Comparison of ENCODE assay signal across 19 mouse cellular contexts in the genomic region with DNA sequence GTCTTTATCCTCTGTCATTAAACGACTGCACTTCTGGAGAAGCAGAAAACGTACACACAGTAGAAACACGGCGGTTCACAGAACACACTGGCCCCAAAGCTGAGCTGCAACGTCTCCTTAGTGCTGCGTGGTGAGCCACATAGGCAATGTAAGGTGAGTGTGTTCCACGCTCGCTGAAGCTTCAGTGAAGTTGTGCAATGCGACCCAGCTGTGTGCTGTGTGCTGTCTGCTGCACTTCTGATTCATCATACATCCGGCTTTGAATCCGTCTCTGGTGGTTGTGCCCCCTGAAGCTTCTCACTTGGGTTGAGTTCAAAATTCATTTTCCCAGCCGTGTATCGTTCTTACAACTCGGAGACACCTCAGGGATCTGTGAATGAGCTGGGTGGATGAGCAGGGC.
"Had no signal": no experiment of that assay in that cellular context is flagged by ENCODE, and none has a peak within 500 bp of the region (broad histone marks: within the 10 kb centered on the region; RNA-seq: fewer than 3 reads in every experiment).

No protein-coding gene starts in this region.

- H3K4me3 ChIP-seq: kidney, embryonic 15.5 days; left cerebral cortex, adult 2 months; liver, embryonic 13.5 days; megakaryocyte, embryonic 14.5 days; midbrain, embryonic 10.5 days; midbrain, embryonic 13.5 days; neural tube, embryonic 12.5 days; neural tube, embryonic 15.5 days had no signal

- ATAC-seq: midbrain, embryonic 13.5 days had no signal

- H3K4me2 ChIP-seq: kidney, embryonic 15.5 days; liver, embryonic 13.5 days; midbrain, embryonic 13.5 days; neural tube, embryonic 12.5 days; neural tube, embryonic 15.5 days had no signal

- H3K36me3 ChIP-seq: kidney, embryonic 15.5 days; liver, embryonic 13.5 days; midbrain, embryonic 10.5 days; midbrain, embryonic 13.5 days; neural tube, embryonic 12.5 days; neural tube, embryonic 15.5 days had no signal

- DNase-seq: kidney, adult 11 months; kidney, adult 8-10 months; kidney, postnatal 10 days; kidney, postnatal 36 days; layer of hippocampus, postnatal 36 days; liver, embryonic 13.5 days; lung, adult 2 months; lung, postnatal 14 days; lung, postnatal 4 days; right cerebral cortex, adult 18-20 months; right cerebral cortex, postnatal 14 days; right cerebral cortex, postnatal 4 days had no signal
